Mouse (Mus musculus) neural tube, embryonic 10.5 days (tissue): ENCODE data around the gene Lonp1.
"Not testable (repeated sequence)": the region's sequence is repeated elsewhere in the genome, so short reads cannot be mapped to it uniquely, and the experiment has no call there.

ENCODE experiments used
- DNase-seq: peaks from one replicate; pipeline ENCODE4 v3.0.0-alpha.2; 2017; ENCODE audit warnings: low spot score; ENCODE audit errors: extremely low spot score

Gene Lonp1

GRCm38 (mm10) chr17:56626260-56626659 is 427 bp downstream of the Lonp1 start:
- DNase-seq = no peak

DNA sequence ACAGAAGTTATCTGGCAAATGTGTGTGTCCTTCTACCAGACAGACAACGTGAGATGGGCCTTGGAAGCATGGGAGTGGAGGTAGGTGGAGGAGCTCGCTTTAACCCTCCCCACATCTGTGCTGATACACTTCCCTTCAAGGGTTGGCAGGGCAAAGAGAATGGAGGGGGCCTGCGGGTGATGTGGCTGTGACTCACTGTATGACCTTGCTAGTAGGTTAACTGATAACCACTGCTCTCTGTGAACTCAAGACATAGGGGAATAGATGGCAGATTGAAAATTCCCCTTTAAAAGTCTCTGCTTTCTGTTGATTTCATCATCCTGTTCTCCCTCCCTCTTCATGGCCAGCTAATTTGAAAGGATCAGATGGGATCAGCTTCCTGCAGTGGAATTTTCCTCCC is 1.2 kb downstream of the Lonp1 start:
- DNase-seq = no peak

DNA sequence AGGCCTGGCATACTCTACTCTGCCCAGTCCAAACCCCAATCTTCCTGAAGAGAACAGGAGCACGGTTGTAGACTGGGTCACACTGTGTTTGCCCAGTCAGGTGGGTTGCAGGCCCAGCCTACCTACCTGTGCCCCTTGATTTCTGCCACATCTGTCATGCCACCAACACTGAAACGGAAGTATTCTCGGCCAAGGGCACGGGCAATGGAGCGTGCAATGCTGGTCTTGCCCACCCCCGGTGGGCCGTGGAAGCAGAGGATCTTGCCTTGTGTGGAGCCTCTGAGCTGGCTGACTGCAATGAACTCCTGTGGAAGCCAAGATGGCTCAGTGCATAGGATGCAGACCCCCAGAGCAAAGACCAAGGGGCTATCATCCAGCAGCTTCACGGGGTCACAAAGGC is 9.1 kb downstream of the Lonp1 start:
- DNase-seq = no peak

DNA sequence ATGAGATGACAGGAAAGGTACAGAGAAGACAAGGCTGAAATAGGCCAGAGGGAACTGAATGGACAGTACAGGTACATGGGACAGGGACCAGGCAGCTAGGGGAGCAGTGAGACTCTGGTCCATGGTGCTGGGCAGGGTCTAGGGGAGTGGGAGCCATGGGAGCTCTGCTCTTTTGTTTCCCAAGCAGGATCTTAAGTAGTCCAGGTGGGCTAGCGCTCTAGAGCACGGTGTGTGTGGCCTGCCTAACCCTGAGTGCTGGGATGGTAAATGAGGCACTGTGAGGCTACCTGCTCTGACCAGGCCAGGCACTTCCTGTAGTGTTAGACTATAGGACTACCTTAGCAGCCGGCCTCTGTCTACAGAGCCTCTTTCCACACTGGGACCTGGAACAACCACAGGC is 10.0 kb downstream of the Lonp1 start:
- no peak for DNase-seq

- no peak for DNase-seq
Measured at GRCm38 (mm10) chr17:56615792-56616191, 10.9 kb downstream of the Lonp1 start.

- no peak for DNase-seq
Measured at GRCm38 (mm10) chr17:56615136-56615784, 11.4 kb downstream of the Lonp1 start.

DNA sequence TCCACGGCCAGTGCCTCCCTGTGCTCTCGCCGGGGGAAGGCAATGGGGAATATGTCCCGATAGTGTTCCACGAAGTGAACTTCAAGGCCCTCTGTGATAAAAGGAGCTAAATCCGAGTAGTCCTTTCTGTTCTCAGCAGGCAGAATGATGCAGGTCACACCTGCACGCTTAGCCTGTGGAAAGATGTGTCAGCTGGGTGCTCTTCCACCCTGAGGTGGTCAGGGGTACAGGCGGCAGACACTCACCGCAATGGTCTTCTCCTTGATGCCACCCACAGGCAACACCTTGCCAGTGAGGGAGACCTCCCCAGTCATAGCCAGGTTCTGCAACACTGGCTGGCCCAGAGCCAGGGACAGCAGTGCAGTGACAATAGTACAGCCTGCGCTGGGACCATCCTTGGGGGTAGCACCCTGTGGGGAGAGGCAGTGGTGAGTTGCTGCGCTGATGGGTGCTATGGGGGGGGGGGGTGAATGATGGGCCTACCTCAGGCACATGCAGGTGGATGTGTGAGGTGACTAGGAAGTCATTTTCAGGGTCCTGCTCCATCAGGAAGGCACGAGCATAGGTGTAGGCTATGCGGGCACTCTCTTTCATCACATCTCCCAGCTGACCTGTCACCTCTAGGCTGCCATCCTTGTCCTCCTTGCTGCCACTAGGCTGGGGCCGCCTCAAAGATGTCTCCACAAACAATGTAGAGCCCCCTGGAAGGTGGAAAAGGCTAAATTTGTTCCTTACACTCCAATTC is 12.1 kb downstream of the Lonp1 start:
- DNase-seq = no peak

- DNase-seq = not testable (repeated sequence)
Measured at GRCm38 (mm10) chr17:56613893-56614292, 12.8 kb downstream of the Lonp1 start.

GRCm38 (mm10) chr17:56613236-56613844 is 13.3 kb downstream of the Lonp1 start, which contains the start of gene Rpl36:
TSS of gene Rpl36 (plus strand) at chr17:56613416.
- peak; percentile 97 for DNase-seq

DNA sequence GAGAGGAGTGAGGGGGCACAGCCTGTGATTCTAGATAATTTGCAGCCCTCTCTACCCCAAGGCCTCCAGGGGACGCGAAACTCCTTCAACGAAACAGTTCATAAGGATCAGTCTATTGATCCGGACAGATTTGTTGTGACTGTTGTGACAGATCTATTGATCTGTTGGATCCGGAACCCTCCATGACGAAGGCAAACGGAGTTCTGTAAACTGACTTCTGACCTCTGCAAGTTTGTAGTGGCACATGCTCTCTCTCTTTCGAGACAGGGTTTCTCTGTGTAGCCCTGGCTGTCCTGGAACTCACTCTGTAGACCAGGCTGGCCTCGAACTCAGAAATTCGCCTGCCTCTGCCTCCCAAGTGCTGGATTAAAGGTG is 14.1 kb downstream of the Lonp1 start:
- not testable (repeated sequence) for DNase-seq

DNA sequence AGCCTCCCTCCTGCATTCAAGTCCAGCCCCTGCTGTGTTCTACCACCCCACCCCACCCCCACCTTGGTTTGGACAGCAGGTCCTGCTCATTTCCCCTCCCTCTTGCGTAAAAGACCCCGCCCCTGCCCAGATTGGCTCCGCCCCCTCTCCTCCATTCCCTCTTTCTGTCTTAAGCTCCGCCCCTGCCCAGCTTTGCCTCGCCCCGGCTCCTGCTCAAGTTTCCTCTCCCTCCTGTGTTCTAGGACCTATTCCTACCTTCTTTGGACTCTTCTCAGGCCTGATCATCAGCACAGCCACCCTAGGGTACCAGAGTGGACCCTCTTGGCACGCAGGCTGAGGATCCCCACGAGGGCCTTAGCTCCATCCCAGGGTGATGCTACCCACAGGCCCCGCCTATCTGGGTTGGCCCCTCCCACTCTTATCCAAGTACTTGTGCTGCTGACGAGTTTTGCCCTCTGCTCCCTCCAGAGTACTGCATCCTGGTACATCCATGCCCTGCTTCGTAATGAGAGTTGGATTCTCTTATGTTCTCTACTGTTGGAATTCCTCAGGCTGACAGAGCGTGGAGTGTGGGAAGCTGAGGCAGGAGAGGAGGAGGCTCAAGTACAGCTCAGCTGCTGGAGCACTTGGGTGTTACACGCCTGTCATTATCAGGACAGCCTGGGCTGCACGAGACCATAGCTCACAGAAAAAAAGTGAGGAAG is 14.7 kb downstream of the Lonp1 start:
- peak; percentile 53 for DNase-seq

DNA sequence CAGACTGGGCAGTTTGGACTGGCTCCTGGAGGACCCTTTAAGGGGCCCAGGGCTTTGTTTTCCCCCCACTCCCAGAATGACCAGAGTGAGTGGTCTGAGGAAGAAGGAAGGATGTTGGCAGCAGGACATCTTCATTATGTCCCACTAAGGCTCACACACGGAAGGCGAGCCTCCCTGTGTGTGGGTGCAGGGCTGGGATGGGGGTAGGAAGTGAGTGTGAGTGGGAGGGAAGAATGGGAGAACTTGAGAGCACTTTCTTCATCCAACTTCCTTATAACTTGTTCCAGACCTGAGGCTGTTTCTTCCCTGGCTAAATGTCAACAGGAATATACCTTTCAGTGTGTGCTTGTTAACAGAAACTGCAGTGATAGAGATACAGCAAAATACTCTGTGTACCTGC is 15.4 kb downstream of the Lonp1 start:
- no peak for DNase-seq

DNA sequence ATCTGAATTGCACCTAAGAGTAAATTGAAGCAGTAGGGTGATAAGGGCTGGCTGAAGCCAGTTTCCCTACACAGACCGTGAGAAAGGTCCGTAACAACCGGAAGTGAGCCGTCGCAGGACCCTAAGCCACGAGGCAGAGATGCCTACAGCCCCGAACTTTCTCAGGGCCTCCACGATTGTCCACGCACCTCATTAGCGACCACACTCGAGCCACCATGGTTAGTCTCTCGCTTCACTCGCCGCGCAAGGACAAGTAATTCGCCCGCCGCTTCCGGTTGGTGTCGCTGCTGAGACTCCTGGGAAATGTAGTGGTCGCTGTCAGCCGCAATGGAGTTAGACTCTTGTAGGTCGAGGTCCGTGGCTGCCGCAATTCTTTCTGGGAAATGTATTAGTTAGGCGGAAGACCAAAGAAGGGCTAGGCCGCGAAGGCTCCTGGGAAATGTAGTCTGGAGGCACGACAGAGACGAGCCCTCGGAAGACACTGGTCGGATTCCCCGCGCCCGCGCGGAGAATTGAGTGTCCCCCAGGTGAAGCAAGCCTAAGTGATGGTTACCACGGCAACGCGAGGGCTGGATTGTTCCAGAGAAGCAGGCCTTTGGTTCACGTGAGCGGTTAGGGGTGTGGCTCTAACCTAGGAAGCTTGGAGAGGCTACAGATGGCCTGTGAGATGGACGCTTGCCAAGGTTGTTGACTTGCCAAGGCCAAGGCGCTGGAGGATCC is 17.1 kb downstream of the Lonp1 start, which contains the start of gene 2410015M20Rik:
TSS of gene 2410015M20Rik (minus strand) at position 320 of the 720 bp plus-strand sequence.
- peak; percentile 91 for DNase-seq

DNA sequence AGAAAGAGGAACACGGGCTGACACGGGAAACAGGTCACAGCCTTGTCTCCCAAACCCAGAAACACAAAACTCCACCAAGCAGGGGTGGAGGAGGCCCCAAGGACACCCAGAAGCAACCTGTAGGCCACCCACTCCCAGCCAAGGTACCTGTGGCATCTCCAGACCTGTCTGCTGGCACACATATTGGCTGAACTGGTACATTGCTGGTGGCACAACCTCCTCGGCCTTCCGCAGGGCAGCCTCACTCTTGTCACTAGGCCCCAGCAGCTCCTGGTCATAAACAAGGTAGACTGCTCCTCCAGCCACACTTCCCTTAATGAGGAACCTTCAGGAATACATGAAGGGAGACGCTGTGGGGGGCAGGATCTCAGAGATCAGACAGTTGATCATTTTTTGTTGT is 18.0 kb downstream of the Lonp1 start:
- DNase-seq = no peak

DNA sequence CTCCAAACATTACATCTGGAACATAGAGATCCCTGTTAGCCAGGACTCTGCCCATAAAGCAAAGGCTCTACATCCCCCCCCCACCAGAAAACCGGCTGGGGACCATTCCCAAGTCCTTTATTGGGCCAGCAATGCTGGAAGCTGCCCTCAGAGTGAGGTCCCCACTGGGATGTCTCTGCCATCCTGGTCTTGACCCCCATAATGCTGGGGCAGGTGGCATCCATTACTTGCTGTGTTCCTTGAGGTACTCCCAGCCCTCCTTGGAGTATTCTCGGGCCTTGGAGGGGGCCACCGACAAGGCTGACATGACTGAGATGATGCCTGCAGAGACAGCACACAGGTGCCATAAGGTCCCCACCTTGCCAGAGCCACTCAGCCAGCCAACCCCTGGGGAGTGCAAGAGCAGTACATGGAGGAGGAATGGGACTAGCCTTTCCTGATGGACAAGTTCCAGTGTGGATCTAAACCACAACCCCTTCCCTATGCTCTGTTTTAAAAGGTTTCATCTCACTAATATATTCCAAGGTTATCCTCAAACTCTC is 19.1 kb downstream of the Lonp1 start:
- no peak for DNase-seq

- DNase-seq = no peak
Measured at GRCm38 (mm10) chr17:56605431-56605830, 21.3 kb downstream of the Lonp1 start.

- no peak for DNase-seq
Measured at GRCm38 (mm10) chr17:56604422-56604821, 22.3 kb downstream of the Lonp1 start.

- DNase-seq = no peak
Measured at GRCm38 (mm10) chr17:56604070-56604380, 22.7 kb downstream of the Lonp1 start.

- DNase-seq = no peak
Measured at GRCm38 (mm10) chr17:56603186-56604069, 23.3 kb downstream of the Lonp1 start.
